17 mouse cellular contexts compared by ENCODE assay signal in genomic region chr6:147704297-147704696, GRCm38 (mm10).
"Had no signal": no experiment of that assay in that cellular context is flagged by ENCODE, and none has a peak within 500 bp of the region (broad histone marks: within the 10 kb centered on the region; RNA-seq: fewer than 3 reads in every experiment).

No protein-coding gene starts in this region.

- H3K4me1 ChIP-seq: megakaryocyte, embryonic 14.5 days; midbrain, embryonic 13.5 days; midbrain, embryonic 15.5 days; neural tube, embryonic 13.5 days; neural tube, embryonic 15.5 days; stomach, embryonic 15.5 days had no signal

- H3K4me3 ChIP-seq: megakaryocyte, embryonic 14.5 days; midbrain, embryonic 13.5 days; midbrain, embryonic 15.5 days; neural tube, embryonic 13.5 days; neural tube, embryonic 15.5 days; stomach, embryonic 15.5 days had no signal

- H3K4me2 ChIP-seq: lung, embryonic 14.5 days; midbrain, embryonic 11.5 days; midbrain, embryonic 13.5 days; midbrain, embryonic 15.5 days; neural tube, embryonic 13.5 days; neural tube, embryonic 15.5 days; stomach, embryonic 15.5 days had no signal

- H3K9ac ChIP-seq: lung, embryonic 14.5 days; midbrain, embryonic 13.5 days; midbrain, embryonic 15.5 days; neural tube, embryonic 13.5 days; neural tube, embryonic 15.5 days; stomach, embryonic 15.5 days had no signal

- DNase-seq: lung, adult 18-20 months; lung, embryonic 14.5 days; lung, postnatal 10 days; lung, postnatal 4 days; retina, postnatal 1 day; right cerebral cortex, adult 18-20 months; thymus, adult 2 months; thymus, postnatal 25 days; thymus, postnatal 4 days had no signal

- H3K27me3 ChIP-seq: midbrain, embryonic 13.5 days; midbrain, embryonic 15.5 days; neural tube, embryonic 13.5 days; neural tube, embryonic 15.5 days; stomach, embryonic 15.5 days had no signal

- H3K9me3 ChIP-seq: megakaryocyte, embryonic 14.5 days; midbrain, embryonic 13.5 days; midbrain, embryonic 15.5 days; neural tube, embryonic 13.5 days; neural tube, embryonic 15.5 days; stomach, embryonic 15.5 days had no signal

- ATAC-seq: midbrain, embryonic 13.5 days; midbrain, embryonic 15.5 days had no signal

- H3K36me3 ChIP-seq: midbrain, embryonic 13.5 days; midbrain, embryonic 15.5 days; neural tube, embryonic 13.5 days; neural tube, embryonic 15.5 days; stomach, embryonic 15.5 days had no signal

- H3K27ac ChIP-seq: midbrain, embryonic 13.5 days; midbrain, embryonic 15.5 days; neural tube, embryonic 13.5 days; neural tube, embryonic 15.5 days; stomach, embryonic 15.5 days; stomach, postnatal 0 days had no signal
